Mouse (Mus musculus) liver, postnatal 0 days (tissue): ENCODE data around the gene Bahd1.

Experiments
- CTCF ChIP-seq: sonication (generic); IDR thresholded peaks from 2 replicates; pipeline ENCODE4 v1.5.1; 2016; ENCODE audit warnings: antibody characterized with exemption, low read depth
- EP300 ChIP-seq: IDR thresholded peaks from 2 replicates; pipeline ENCODE4 v1.6.1; 2016; ENCODE audit warnings: antibody characterized with exemption, low read depth, mild to moderate bottlenecking

GRCm38 (mm10) chr2:118851756-118852155, 48.4 kb upstream of the Bahd1 start:
- TF ChIP-seq CTCF (no peak), EP300 (no peak)
